Mouse (Mus musculus): ENCODE results near the gene Crtap.
"Not testable (repeated sequence)": the region's sequence is repeated elsewhere in the genome, so short reads cannot be mapped to it uniquely, and the experiment has no call there.

Crtap gene

GRCm38 (mm10) chr9:114394677-114395076 lies 4.2 kb upstream of the Crtap start:
- DNase-seq (ENCODE audit: low spot score), result no peak

GRCm38 (mm10) chr9:114394136-114394535 lies 3.7 kb upstream of the Crtap start:
- not testable (repeated sequence) for DNase-seq (ENCODE audit: low spot score)

GRCm38 (mm10) chr9:114390749-114391075 lies 237 bp upstream of the Crtap start:
- no peak for DNase-seq (ENCODE audit: low spot score)

GRCm38 (mm10) chr9:114389371-114389904 lies 1.0 kb downstream of the Crtap start:
- DNase-seq (ENCODE audit: low spot score), result no peak

GRCm38 (mm10) chr9:114388701-114389370 lies 1.6 kb downstream of the Crtap start:
- no peak for DNase-seq (ENCODE audit: low spot score)

- DNase-seq (ENCODE audit: low spot score), result no peak
Measured at GRCm38 (mm10) chr9:114388288-114388687, 2.2 kb downstream of the Crtap start.

- DNase-seq (ENCODE audit: low spot score), result no peak
Measured at GRCm38 (mm10) chr9:114387086-114387485, 3.4 kb downstream of the Crtap start.

GRCm38 (mm10) chr9:114385160-114385559 lies 5.3 kb downstream of the Crtap start:
- DNase-seq (ENCODE audit: low spot score), result no peak

GRCm38 (mm10) chr9:114384691-114385090 lies 5.8 kb downstream of the Crtap start:
- no peak for DNase-seq (ENCODE audit: low spot score)

- no peak for DNase-seq (ENCODE audit: low spot score)
Measured at GRCm38 (mm10) chr9:114382936-114383710, 7.4 kb downstream of the Crtap start.

GRCm38 (mm10) chr9:114380881-114381733 lies 9.4 kb downstream of the Crtap start:
- no peak for DNase-seq (ENCODE audit: low spot score)

- DNase-seq (ENCODE audit: low spot score), result no peak
Measured at GRCm38 (mm10) chr9:114379871-114380270, 10.6 kb downstream of the Crtap start.

GRCm38 (mm10) chr9:114377168-114377567 lies 13.3 kb downstream of the Crtap start:
- DNase-seq (ENCODE audit: low spot score), result no peak

GRCm38 (mm10) chr9:114375276-114375962 lies 15.1 kb downstream of the Crtap start:
- no peak for DNase-seq (ENCODE audit: low spot score)

- DNase-seq (ENCODE audit: low spot score), result not testable (repeated sequence)
Measured at GRCm38 (mm10) chr9:114371717-114372116, 18.8 kb downstream of the Crtap start.

- not testable (repeated sequence) for DNase-seq (ENCODE audit: low spot score)
Measured at GRCm38 (mm10) chr9:114369389-114369788, 21.1 kb downstream of the Crtap start.

GRCm38 (mm10) chr9:114368471-114368858 lies 22.0 kb downstream of the Crtap start:
- no peak for DNase-seq (ENCODE audit: low spot score)

GRCm38 (mm10) chr9:114367783-114368470 lies 22.5 kb downstream of the Crtap start:
- DNase-seq (ENCODE audit: low spot score), result peak; percentile 89

GRCm38 (mm10) chr9:114329855-114330254 lies 60.6 kb downstream of the Crtap start, which contains the start of gene Bcl2a1c:
Gene Bcl2a1c, plus strand, starts transcription at chr9:114330135.
- not testable (repeated sequence) for DNase-seq (ENCODE audit: low spot score)

GRCm38 (mm10) chr9:114328332-114328731 lies 62.1 kb downstream of the Crtap start:
- DNase-seq (ENCODE audit: low spot score), result not testable (repeated sequence)
